Comparison of ENCODE assay signal across 8 mouse cellular contexts in the genomic region with DNA sequence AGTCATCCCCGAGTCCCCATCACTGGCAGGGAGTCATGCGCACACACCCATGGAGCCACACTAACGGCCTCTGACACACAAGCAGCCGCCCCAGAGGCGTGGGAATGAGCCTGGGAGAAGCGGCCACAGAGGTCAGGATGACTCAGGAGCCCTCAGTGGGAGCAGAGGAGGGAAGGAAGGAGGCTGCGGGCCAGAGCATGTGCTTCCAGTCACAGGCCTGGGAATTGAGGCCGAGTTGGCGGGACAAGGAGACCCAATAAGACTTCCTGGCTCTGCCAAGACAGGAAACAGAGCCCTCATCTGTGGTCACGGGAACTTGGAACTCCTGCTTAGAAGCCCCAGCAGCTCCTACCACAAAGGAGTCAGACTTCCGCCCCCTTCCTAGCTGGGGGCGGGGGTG. TPM values are rescaled to one million over a fixed set of nuclear protein-coding genes. Genes with fewer than 3 reads are reported as not detected.
DNase-seq lines count a peak whose midpoint lies in the region.

No protein-coding gene starts in this region.

- 0 out of 2 replicates have a peak, but pooled peaks cover 4% of the 10 kb centered on the region for H3K4me1 ChIP-seq in heart, embryonic 10.5 days
- H3K4me1 ChIP-seq in brown adipose tissue, adult 24 weeks (ENCODE audit: control insufficient read depth, insufficient read depth, insufficient read length, low read length), result peaks cover 16% of the 10 kb centered on the region

- WGBS in heart, embryonic 10.5 days, result 45% methylated on average over 12 of the region's 12 CpGs

- no peak overlapping the region for H3K4me3 ChIP-seq in heart, embryonic 10.5 days
- no peak overlapping the region for H3K4me3 ChIP-seq in brown adipose tissue, adult 24 weeks (ENCODE audit: insufficient read depth, low read depth, low read length)

- H3K27ac ChIP-seq in heart, embryonic 10.5 days, result no peak overlapping the region
- peak overlapping the region; percentile 77 for H3K27ac ChIP-seq in brown adipose tissue, adult 24 weeks (replicated peaks; ENCODE audit: low read depth, low read length)

- no peaks in the 10 kb centered on the region for H3K9me3 ChIP-seq in heart, embryonic 10.5 days

- DNase-seq in heart, adult 18-20 months, result peak; percentile 84 to 96
- DNase-seq in heart, embryonic 10.5 days (ENCODE audit: low spot score), result no peak
- peak; percentile 75 to 77 for DNase-seq in heart, postnatal 36 days
- DNase-seq in lung, postnatal 36 days, result peak; percentile 64
- no peak for DNase-seq in cerebellum, adult 11 months
- no peak for DNase-seq in spleen, postnatal 10 days (ENCODE audit: low spot score in 2 of 2)
- no peak for DNase-seq in frontal cortex, postnatal 14 days (ENCODE audit: low spot score in 2 of 2)

- intact Hi-C loops in heart, postnatal 36 days (cut with DNase I), result no loop called here

- H3K27me3 ChIP-seq in heart, embryonic 10.5 days (ENCODE audit: insufficient read depth, poor library complexity, severe bottlenecking), result no peaks in the 10 kb centered on the region; the same call in 1 of the 2 replicates

- no peaks in the 10 kb centered on the region for H3K36me3 ChIP-seq in heart, embryonic 10.5 days

RNA-seq across cellular contexts. Expression of a gene that starts 14.7 kb away (rescaled TPM):
- total RNA-seq in heart, adult 18-20 months (2021), result under 1 TPM in 1 of 2 experiments, not detected in 1; 0.31 TPM
- polyA plus RNA-seq in heart, embryonic 10.5 days (2016; fragmentation: Nextera tagmentation; extraction: Ambion mirVana), result 1.3 and 3.2 TPM in 2 replicates
- polyA plus RNA-seq in brown adipose tissue, adult 24 weeks (2012; ENCODE audit: insufficient read depth, insufficient read length, missing spikeins), result 0.63 TPM in 1 of 2 replicates, not detected in the other
- total RNA-seq in heart, postnatal 36 days (2021), result under 1 TPM; 0.19 to 0.31 TPM

RNA-seq across cellular contexts. Expression of a gene that starts 54.1 kb away (rescaled TPM):
- 10 to 100 TPM; 14.4 to 16.1 TPM for total RNA-seq in heart, adult 18-20 months (2021)
- 0.06 and 0.11 TPM in 2 replicates for polyA plus RNA-seq in heart, embryonic 10.5 days (2016; fragmentation: Nextera tagmentation; extraction: Ambion mirVana)
- 16.9 and 23.5 TPM in 2 replicates for polyA plus RNA-seq in brown adipose tissue, adult 24 weeks (2012; ENCODE audit: insufficient read depth, insufficient read length, missing spikeins)
- 10 to 100 TPM; 17.2 to 22.0 TPM for total RNA-seq in heart, postnatal 36 days (2021)

RNA-seq across cellular contexts. Expression of a gene that starts 57.5 kb away (rescaled TPM):
- total RNA-seq in heart, adult 18-20 months (2021), result not detected
- polyA plus RNA-seq in heart, embryonic 10.5 days (2016; fragmentation: Nextera tagmentation; extraction: Ambion mirVana), result not detected in 2 replicates
- polyA plus RNA-seq in brown adipose tissue, adult 24 weeks (2012; ENCODE audit: insufficient read depth, insufficient read length, missing spikeins), result not detected in 2 replicates
- not detected for total RNA-seq in heart, postnatal 36 days (2021)

Comparison
In these comparisons a context has a peak if more than half of its experiments do, and no peak if none do; other contexts are left out.
1. DNase-seq: peak in heart, adult 18-20 months (2 of 2), heart, postnatal 36 days (2 of 2) and lung, postnatal 36 days (single experiment); none in heart, embryonic 10.5 days (single experiment), cerebellum, adult 11 months (single experiment), spleen, postnatal 10 days (0 of 2) and frontal cortex, postnatal 14 days (0 of 2).